Mouse (Mus musculus): Measurements from ENCODE around the gene Mul1.

- no peak for TF ChIP-seq POLR2A (IDR thresholded peaks at IDR 0.05; ENCODE audit: insufficient read depth, low read depth, low read length)
- TF ChIP-seq CTCF (IDR thresholded peaks at IDR 0.05; ENCODE audit: insufficient read depth, low read depth, low read length), result no peak
Observed at GRCm38 (mm10) chr4:138431340-138431739, 3.1 kb upstream of the Mul1 start.

All from olfactory bulb, adult 2 months (tissue).